Mouse (Mus musculus) layer of hippocampus, adult 9-10 months (tissue): ENCODE data around the gene Rnf4.
A peak's percentile ranks its signal among the peaks of the same experiment; 100 is the strongest.

ENCODE experiments used
- DNase-seq: peaks from one replicate; pipeline ENCODE4 v3.0.0; 2022; ENCODE audit warnings: low spot score

Gene Rnf4

DNA sequence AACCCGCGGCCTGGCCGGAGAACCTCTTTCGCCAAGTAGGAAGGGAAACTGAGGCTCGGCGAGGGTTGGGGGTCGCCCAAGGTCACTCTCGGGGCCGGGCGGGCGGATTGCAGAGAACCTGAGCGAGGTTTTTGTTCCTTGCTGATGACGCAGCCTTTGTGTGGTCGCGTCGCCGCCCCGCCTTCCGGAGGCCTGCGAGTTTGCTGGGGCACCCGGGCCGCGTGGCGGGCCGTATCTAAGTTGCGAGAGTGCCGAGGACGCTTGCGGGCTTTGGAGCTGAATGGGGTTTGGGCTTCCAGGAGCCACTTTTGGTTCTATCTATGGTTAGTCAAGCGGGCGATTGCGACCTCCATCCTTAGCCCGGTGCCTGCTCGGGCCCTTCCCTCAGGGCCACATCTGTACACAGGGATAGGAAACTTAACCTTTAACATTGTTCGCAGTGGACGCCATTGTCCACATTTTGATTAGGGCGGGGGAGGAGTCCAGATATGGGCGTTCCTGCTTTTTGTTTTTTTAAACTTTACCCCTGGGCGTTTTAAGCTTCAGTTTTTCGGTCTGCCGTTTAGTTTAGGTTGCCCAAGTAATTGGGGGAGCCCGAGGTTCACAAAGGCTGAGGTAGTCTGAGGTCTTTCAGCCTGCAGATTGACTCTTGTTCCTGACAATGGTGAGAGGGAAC is 824 bp downstream of the Rnf4 start:
- DNase-seq, result no peak

GRCm38 (mm10) chr5:34340246-34340645 is 4.2 kb downstream of the Rnf4 start:
- DNase-seq, result no peak

DNA sequence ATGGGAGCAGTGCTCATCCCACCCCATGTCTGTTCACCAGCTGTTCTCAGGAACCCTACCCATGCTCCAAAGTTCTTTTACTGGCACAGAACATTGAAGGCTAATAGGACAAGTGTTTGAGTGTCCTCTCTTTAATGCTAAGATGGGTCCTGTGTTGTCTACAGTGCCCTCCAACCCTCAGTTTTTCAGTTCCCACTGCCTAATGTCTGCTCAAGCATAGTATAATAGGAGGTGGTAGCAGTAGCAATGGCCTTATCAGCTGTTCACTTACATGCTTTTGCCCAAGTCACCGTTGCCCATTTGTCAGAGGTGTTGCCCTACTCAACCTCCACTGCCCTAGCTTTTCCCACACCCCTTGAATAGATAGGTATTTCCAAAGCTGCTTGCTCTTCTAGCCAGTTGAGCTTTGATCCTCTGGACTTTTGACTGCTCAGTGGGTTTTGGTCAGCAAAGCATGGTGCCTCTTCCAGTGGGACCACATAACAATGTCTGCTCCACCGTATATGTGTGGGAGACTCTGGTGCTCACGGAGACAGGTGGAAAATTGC is 16.1 kb downstream of the Rnf4 start:
- DNase-seq, result no peak

GRCm38 (mm10) chr5:34360261-34360660 is 24.2 kb downstream of the Rnf4 start:
- no peak for DNase-seq

DNA sequence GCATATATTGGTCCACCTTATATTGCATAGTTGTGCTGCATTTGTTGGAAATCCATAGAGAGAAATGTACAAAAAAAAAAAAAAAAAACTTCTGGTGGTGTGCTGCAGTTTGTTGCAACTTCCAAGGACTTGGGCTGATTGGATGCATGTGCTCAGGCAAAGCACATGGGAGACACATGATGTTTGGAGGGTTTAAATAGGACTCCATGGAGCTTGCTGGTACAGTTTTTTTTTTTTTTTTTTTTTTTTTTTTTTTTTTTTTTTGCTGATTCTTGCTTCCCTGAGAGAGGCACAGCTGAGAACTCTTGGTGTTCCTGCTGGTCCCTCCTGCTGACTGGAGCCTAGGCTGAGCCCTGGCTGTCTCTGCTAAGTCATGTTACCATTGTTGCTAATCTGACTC is 27.0 kb downstream of the Rnf4 start:
- no peak for DNase-seq

GRCm38 (mm10) chr5:34368551-34369290 is 32.6 kb downstream of the Rnf4 start:
- DNase-seq, result no peak

GRCm38 (mm10) chr5:34369341-34370021 is 33.4 kb downstream of the Rnf4 start, which contains the start of gene Fam193a:
Fam193a (plus strand) TSS chr5:34369933.
- peak; percentile 91 for DNase-seq

- no peak for DNase-seq
Measured at GRCm38 (mm10) chr5:34370022-34370823, 34.1 kb downstream of the Rnf4 start.

- no peak for DNase-seq
Measured at GRCm38 (mm10) chr5:34370840-34371239, 34.8 kb downstream of the Rnf4 start.

DNA sequence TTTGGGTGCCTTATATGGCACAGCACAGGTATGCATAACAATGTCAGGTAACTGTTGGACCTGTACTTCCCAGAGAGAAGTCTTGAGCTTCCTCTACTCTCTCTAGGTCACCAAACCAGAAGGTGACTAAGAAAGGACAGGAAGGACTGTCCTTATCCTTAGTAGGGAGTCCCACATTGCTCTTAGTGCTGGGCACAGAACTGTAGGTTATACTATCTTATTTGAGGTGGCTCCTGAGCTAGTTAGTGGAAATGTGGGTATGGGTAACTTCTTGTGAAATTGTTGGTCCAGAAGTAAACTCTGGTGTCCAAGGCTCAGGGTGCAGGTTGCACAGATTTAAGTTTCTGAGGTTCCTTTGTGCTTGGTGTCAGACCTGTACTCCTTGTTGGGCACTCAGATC is 36.1 kb downstream of the Rnf4 start:
- DNase-seq, result no peak

DNA sequence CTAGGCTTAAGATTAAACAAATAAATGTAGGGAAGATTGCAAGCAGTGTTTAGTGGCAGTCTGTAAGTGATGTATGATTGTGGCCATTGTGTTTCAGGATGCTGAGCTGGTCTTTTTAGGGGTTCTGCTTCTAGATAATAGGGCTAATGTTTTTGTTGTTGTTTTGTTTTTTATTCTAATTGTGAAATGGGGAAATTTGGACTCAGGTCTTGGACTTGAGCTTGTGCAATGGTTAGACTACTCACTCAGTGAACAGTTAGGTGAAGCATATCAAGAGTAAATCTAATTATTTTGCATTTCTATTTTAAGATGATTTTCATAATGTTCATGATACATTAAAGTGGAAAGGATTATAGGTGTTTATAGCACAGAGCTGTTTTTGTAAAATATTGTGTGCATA is 36.5 kb downstream of the Rnf4 start:
- DNase-seq, result no peak

DNA sequence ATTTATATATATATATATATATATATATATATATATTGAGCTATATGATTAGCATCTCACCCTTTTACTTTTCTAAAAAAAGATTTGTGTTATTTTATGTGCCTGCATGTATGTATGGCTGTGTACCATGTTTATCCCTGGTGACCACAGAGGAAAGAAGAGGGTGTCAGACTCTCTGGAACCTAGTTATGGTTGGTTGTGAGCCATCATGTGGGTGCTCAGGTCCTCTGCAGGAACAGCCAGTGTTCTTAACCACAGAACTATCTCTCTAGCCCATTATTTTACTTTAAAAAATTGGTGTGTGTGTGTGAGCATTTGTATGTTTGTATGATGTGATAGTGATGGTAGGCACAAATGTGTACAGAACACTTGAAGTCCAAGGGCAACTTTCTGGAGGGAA is 42.7 kb downstream of the Rnf4 start:
- no peak for DNase-seq

DNA sequence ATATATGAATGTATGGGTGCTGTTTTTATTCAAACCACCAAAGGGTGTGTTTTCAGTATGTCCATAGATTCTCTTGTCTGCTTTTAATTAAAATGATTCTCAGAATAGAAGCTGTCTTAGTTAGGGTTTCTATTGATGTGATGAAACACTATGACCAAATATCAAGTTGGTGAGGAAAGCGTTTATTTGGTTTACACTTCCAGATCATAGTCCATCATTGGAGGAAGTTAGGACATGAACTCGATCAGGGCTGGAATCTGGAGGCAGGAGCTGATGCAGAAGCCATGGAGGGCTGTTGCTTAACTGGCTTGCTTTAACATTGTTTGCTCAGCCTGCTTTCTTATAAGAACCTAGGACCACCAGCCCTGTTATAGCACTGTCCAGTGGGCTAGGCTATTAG is 45.6 kb downstream of the Rnf4 start:
- DNase-seq, result no peak

- DNase-seq, result no peak
Measured at GRCm38 (mm10) chr5:34385616-34386015, 49.5 kb downstream of the Rnf4 start.

- DNase-seq, result no peak
Measured at GRCm38 (mm10) chr5:34386744-34387143, 50.7 kb downstream of the Rnf4 start.

DNA sequence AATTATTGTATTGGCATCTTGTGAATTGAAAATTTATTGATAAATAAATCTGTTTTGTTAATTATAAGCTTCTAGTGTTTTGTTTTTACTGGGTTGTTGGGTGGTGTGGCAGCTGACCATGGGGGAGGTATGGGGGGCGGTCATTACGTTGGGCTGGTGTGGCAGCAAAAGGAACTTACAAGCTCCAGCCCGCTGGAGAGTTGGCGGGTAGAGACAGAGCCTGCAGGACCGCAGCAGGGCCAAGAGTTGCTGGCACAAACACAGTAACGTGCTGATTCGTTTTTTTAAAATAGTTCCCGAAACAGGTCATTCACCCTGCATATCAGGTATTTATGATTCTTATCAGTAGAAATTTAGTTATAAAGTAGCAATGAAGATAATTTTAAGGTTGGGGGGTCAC is 57.2 kb downstream of the Rnf4 start:
- no peak for DNase-seq

DNA sequence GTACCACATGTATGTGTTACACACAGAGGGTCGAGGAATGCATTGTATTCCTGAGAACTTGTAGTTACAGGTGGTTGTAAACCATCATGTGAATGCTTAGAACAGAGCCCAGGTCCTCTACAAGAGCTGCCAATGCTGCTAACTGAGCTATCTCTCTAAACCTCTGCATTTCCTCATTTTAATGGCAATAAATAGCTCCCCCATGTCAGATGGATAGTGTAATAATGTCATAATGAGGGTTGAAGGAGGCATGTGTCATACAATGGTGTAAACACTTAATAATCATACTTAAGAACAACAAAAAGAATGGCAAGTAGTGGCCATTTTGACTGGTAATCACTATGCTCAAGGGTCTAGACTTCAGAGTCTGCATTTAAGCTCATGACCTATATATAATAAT is 59.3 kb downstream of the Rnf4 start:
- DNase-seq, result no peak

DNA sequence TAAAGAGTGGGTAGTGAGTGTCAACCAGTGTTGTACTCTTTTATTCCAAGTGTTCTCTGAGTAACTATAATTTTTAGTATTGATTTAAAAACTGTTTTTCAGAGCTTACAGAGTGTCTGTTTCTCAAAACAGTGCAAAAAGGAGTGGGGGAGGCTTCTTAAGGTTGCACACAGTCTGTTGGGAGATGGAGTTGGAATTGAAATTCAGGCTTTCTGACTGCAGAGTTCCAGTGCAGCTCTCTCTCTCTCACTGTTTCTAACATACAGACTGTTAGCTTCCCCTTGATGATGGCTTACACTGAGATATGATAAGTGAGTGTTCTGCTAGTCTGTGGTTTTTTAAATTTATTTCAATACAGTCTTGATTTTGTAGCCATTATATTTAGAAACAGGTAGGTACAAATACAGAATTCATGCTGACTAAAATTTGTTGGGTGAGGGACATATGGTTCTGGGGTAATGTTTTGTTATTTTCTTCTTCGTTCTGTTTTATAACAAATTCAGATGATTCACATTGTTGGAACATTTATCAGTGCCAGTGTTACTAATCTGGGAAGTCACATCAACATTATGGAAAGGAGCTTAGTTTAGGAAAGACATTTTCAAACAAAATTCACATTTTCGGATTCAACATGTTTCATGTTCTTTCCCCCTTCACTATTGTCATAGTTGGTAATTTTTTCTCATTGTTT is 59.9 kb downstream of the Rnf4 start:
- DNase-seq, result peak; percentile 11

DNA sequence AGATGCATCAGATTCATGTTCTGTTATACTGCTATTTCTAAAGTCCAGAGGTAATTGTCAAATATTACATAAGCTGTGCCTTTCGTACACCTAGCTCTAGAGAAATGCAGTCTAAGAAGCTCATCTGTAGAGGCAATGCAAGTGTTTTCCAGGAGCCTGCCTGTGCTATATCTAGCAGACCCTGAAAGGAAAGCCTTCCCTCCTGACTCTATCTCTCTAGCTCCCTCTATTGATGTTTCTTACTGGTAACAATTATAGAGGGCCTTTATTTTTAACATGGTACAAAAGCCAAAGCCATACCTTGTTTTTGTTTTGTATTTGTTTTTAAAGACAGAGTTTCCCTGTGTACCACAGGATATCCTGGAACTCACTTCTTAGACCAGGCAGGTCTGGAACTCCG is 61.8 kb downstream of the Rnf4 start:
- DNase-seq, result no peak

DNA sequence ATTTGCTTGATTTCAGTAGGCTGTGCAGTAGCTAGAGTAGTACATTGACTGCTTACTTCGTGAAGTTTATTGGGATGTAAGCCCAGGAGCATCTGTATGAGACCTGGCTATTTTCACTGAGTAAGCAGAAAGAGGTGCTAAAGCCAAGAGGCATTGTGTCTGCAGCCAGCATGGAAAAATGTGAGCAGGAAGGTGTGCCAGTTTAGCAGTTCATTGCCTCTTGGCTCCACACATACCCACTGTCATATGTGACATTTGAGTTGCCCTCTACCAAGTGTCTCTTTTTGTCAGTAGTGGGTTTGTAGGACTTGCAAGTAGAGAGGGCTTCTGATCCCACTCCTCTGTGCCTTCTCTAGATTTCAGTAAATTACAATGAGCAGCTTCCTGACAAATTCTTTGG is 62.2 kb downstream of the Rnf4 start:
- no peak for DNase-seq
